Mouse (Mus musculus): Measurements from ENCODE around the gene Pygo1. TPM values are rescaled to one million over a fixed set of nuclear protein-coding genes. Genes with fewer than 3 reads are reported as not detected.

The Pygo1 gene
- polyA plus RNA-seq (2014; fragmentation: Illumina TruSeq; extraction: RNeasy Lipid Tissue Mini Kit (QIAGEN cat#74804); ENCODE audit: low read depth, low replicate concordance) = 2.3 TPM

DNA sequence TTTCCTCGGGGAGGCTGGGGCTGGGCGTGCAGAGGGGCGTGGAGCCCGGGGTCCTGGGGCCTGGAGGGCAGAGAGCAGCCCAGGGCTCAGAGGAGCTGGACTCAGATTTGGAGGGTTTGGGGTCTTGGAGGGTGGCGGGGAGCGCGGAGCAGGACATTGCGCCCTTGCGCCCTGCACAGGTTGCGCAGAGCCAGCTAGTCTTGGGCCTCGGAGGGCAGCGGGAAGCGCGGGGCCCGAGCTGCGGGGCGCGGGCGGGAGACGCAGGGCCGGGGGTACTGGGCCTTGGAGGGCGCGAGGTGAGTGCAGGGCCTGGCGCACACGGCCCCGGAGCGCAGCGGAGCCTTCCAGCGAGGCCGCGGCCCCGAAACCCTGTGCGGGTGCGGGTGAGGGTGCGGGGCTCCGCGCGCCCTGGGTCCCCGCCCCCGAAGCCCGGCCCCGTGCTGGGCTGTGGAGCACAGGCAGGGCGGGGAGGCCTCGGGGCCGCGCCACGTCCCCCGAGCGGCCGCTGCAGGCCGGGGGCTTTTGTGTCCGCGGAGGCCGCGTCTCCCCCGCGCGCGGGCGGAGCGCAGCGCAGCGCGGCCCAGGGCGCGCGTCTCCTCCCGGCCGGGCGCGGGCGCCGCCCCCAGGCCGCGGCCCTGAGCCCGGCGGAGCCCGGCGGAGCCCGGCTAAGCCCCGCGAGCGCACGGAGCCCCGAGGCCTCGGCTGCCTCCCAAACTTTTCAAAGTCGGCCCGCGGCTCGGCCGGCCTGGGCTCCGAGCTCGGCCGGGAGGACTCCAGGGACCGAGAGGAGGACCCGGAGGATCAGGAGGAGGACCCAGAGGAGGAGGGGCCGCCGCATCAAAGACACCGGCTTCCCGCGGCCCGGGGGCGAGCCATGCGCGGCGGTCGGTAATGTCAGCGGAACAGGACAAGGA, at the start of gene Pygo1:
TSS of gene Pygo1 (plus strand) at position 625 of the 914 bp plus-strand sequence.

DNA sequence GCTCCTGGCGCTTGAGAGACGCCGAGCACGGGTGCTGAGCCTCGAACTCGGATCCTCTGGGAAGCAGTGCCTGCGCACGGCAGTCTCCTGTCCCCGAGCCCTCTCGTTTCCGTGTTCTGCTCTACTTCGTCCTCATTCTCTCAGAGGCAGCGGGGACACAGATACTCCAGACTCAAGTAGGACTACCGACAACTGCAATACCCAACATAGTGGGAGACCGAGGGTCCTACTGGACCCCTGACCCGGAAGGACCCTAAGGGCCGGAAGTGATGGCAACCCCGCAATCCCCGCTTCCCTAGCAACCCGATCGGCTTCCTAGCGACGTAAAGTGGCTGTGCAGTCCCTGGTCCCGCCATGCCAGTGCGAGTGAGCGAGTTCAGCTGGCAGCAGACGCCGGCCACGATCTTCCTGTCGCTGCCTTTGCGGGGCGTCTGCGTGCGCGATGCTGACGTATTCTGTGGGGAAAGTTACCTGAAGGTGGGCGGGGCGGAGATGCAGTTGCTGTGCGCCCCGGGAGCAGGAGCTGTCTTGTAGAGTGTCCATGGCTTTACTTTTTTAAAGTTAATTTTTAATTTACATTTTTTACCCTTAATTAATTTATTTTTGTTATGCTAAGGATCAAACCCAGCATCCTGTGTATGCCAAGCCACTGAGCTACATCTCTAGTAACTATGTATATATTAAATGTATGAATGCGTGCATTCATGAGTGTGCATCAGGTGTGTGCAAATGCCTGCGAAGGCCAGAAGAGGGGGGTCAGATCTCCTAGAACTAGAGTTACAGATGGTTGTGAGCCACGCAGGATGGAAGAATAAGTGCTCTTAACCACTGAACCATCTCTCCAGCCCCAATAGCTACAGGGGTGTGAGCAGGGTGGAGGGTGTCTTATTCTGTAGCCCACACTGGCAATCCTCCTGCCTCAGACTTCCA, 33.3 kb downstream of the Pygo1 start, which contains the start of the genes Dyx1c1 and Gm44503:
TSS of gene Dyx1c1 (plus strand) at position 265 of the 930 bp plus-strand sequence.
TSS of gene Gm44503 (plus strand) at position 332 of the 930 bp plus-strand sequence.

DNA sequence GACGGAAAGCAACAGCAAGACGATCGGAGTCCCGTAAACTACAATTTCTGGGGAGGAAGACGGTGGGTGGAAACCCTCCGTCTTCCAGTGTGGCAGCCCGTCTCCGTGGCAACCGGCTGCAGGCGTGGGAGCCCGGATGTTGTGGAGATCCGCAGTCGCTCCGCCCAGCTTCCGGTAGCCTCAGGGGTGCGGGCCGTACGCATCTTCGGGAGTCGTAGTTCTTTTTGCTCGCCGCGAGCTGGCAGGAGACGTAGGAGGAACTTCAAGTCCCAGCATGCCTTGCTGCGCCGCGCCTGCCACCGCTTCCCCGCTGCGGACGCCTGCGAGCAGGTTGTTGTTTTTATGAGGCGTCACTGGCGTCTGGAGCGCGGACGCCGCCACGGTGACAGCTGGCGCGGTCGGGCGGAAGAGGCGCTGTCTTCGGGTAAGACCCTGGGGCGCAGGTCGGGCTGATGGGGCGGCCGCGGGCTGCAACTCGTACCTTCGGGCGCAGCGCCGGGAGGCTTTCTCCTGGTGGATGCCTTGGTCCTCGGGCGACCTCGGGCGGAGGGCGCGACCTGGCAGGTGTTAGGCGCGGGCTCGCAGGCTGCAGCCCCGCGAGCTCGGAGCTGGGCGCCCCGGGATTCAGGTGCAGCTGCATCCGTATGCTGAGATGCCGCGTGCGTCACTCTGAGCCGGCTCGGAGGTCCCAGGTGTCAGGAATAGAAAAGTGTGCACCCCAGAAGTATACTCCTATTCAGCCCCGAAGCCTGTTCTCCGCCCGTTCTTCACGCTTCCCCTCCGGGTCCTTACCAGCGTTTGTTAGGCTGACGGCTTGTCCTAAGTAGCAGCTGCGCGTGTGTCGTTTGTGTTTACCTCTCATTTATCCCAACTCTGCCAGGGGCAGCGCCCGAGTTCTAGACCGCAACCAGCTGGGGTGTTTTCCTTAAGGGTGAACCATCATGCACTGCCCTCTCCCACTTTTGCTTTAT, 60.1 kb downstream of the Pygo1 start, which contains the start of the genes Ccpg1os and Ccpg1:
TSS of gene Ccpg1os (minus strand) at position 133 of the 971 bp plus-strand sequence.
TSS of gene Ccpg1 (plus strand) at position 180 of the 971 bp plus-strand sequence.

Other genes with a start within 250 kb of the Pygo1 start
- gene Prtg, start 118.8 kb upstream of the Pygo1 start, polyA plus RNA-seq (2014; fragmentation: Illumina TruSeq; extraction: RNeasy Lipid Tissue Mini Kit (QIAGEN cat#74804); ENCODE audit: low read depth, low replicate concordance) = 0.22 TPM
- gene Dyx1c1, start 33.1 kb downstream of the Pygo1 start, polyA plus RNA-seq (2014; fragmentation: Illumina TruSeq; extraction: RNeasy Lipid Tissue Mini Kit (QIAGEN cat#74804); ENCODE audit: low read depth, low replicate concordance) = 0.79 TPM
- not detected for gene Gm44503, start 33.2 kb downstream of the Pygo1 start, polyA plus RNA-seq (2014; fragmentation: Illumina TruSeq; extraction: RNeasy Lipid Tissue Mini Kit (QIAGEN cat#74804); ENCODE audit: low read depth, low replicate concordance)
- gene Ccpg1os, start 59.7 kb downstream of the Pygo1 start, polyA plus RNA-seq (2014; fragmentation: Illumina TruSeq; extraction: RNeasy Lipid Tissue Mini Kit (QIAGEN cat#74804); ENCODE audit: low read depth, low replicate concordance) = 14.7 TPM
- 111 TPM for gene Ccpg1, start 59.8 kb downstream of the Pygo1 start, polyA plus RNA-seq (2014; fragmentation: Illumina TruSeq; extraction: RNeasy Lipid Tissue Mini Kit (QIAGEN cat#74804); ENCODE audit: low read depth, low replicate concordance)
- 11.6 TPM for gene Pigb, start 114.7 kb downstream of the Pygo1 start, polyA plus RNA-seq (2014; fragmentation: Illumina TruSeq; extraction: RNeasy Lipid Tissue Mini Kit (QIAGEN cat#74804); ENCODE audit: low read depth, low replicate concordance)
- gene Rab27a, start 119.2 kb downstream of the Pygo1 start, polyA plus RNA-seq (2014; fragmentation: Illumina TruSeq; extraction: RNeasy Lipid Tissue Mini Kit (QIAGEN cat#74804); ENCODE audit: low read depth, low replicate concordance) = 72.0 TPM
- gene Khdc3, start 176.2 kb downstream of the Pygo1 start, polyA plus RNA-seq (2014; fragmentation: Illumina TruSeq; extraction: RNeasy Lipid Tissue Mini Kit (QIAGEN cat#74804); ENCODE audit: low read depth, low replicate concordance) = not detected
- not detected for gene Gm20509, start 176.8 kb downstream of the Pygo1 start, polyA plus RNA-seq (2014; fragmentation: Illumina TruSeq; extraction: RNeasy Lipid Tissue Mini Kit (QIAGEN cat#74804); ENCODE audit: low read depth, low replicate concordance)
- 51.1 TPM for gene Rsl24d1, start 187.8 kb downstream of the Pygo1 start, polyA plus RNA-seq (2014; fragmentation: Illumina TruSeq; extraction: RNeasy Lipid Tissue Mini Kit (QIAGEN cat#74804); ENCODE audit: low read depth, low replicate concordance)